Mouse (Mus musculus) layer of hippocampus, adult 9-11 months (tissue): Measurements from ENCODE around the gene Wbp11.
A peak's percentile ranks its signal among the peaks of the same experiment; 100 is the strongest.

Experiments
- DNase-seq: peaks from one replicate; pipeline ENCODE4 v3.0.0; 2022

Gene Wbp11

GRCm38 (mm10) chr6:136827881-136828561 is at the start of gene Wbp11:
TSS of gene Wbp11 (minus strand) at chr6:136828233.
- DNase-seq = peak; percentile 98

- DNase-seq = no peak
Measured at GRCm38 (mm10) chr6:136875670-136876069, 47.6 kb upstream of the Wbp11 start, which contains the start of gene Mgp. TSS of gene Mgp (minus strand) at chr6:136875823.

- no peak for DNase-seq
Measured at GRCm38 (mm10) chr6:136874599-136874998, 46.6 kb upstream of the Wbp11 start.

GRCm38 (mm10) chr6:136868921-136869320 is 40.9 kb upstream of the Wbp11 start:
- no peak for DNase-seq

GRCm38 (mm10) chr6:136866150-136866549 is 38.1 kb upstream of the Wbp11 start:
- no peak for DNase-seq

- no peak for DNase-seq
Measured at GRCm38 (mm10) chr6:136865360-136865759, 37.3 kb upstream of the Wbp11 start.

- no peak for DNase-seq
Measured at GRCm38 (mm10) chr6:136861020-136861419, 33.0 kb upstream of the Wbp11 start.

- no peak for DNase-seq
Measured at GRCm38 (mm10) chr6:136858420-136858819, 30.4 kb upstream of the Wbp11 start.

- DNase-seq = no peak
Measured at GRCm38 (mm10) chr6:136857873-136858260, 29.8 kb upstream of the Wbp11 start.

GRCm38 (mm10) chr6:136857186-136857872 is 29.3 kb upstream of the Wbp11 start, which contains the start of gene Art4:
TSS of gene Art4 (minus strand) at chr6:136857733.
- no peak for DNase-seq

GRCm38 (mm10) chr6:136856071-136856636 is 28.1 kb upstream of the Wbp11 start:
- no peak for DNase-seq

GRCm38 (mm10) chr6:136855183-136855582 is 27.1 kb upstream of the Wbp11 start:
- no peak for DNase-seq

GRCm38 (mm10) chr6:136854361-136854781 is 26.3 kb upstream of the Wbp11 start:
- DNase-seq = no peak

- DNase-seq = no peak
Measured at GRCm38 (mm10) chr6:136852762-136853161, 24.7 kb upstream of the Wbp11 start.

- DNase-seq = no peak
Measured at GRCm38 (mm10) chr6:136852348-136852747, 24.3 kb upstream of the Wbp11 start.

GRCm38 (mm10) chr6:136850267-136850666 is 22.2 kb upstream of the Wbp11 start:
- DNase-seq = no peak

GRCm38 (mm10) chr6:136848971-136849370 is 20.9 kb upstream of the Wbp11 start:
- no peak for DNase-seq

GRCm38 (mm10) chr6:136848399-136848798 is 20.4 kb upstream of the Wbp11 start:
- no peak for DNase-seq

- DNase-seq = no peak
Measured at GRCm38 (mm10) chr6:136847790-136848189, 19.8 kb upstream of the Wbp11 start.

GRCm38 (mm10) chr6:136847267-136847666 is 19.2 kb upstream of the Wbp11 start:
- DNase-seq = no peak

- DNase-seq = no peak
Measured at GRCm38 (mm10) chr6:136845706-136846480, 17.9 kb upstream of the Wbp11 start.

- peak; percentile 57 for DNase-seq
Measured at GRCm38 (mm10) chr6:136844903-136845302, 16.9 kb upstream of the Wbp11 start.

- DNase-seq = no peak
Measured at GRCm38 (mm10) chr6:136837323-136837722, 9.3 kb upstream of the Wbp11 start.
